Mouse (Mus musculus): ENCODE measurements around the gene Mapk6. TPM values are rescaled to one million over a fixed set of nuclear protein-coding genes. Genes with fewer than 3 reads are reported as not detected.

The Mapk6 gene
- polyA plus RNA-seq, 1 experiment: 117 TPM

GRCm38 (mm10) chr9:75401593-75402504 lies 8.0 kb downstream of the Mapk6 start:
- no peak for DNase-seq (ENCODE audit: low read depth)
- TF ChIP-seq CTCF (IDR thresholded peaks at IDR 0.05; ENCODE audit: borderline replicate concordance, extremely low read depth, insufficient read depth, insufficient read length) (no peak), POLR2A (IDR thresholded peaks at IDR 0.05; ENCODE audit: borderline replicate concordance, extremely low read depth, insufficient read depth, insufficient read length, poor library complexity, severe bottlenecking) (no peak)

- peak; percentile 14 for DNase-seq (ENCODE audit: low read depth)
- TF ChIP-seq CTCF (IDR thresholded peaks at IDR 0.05; ENCODE audit: borderline replicate concordance, extremely low read depth, insufficient read depth, insufficient read length): no peak
Observed at GRCm38 (mm10) chr9:75400639-75401038, 9.2 kb downstream of the Mapk6 start.

- DNase-seq (ENCODE audit: low read depth): no peak
- TF ChIP-seq POLR2A (IDR thresholded peaks at IDR 0.05; ENCODE audit: borderline replicate concordance, extremely low read depth, insufficient read depth, insufficient read length, poor library complexity, severe bottlenecking) (no peak), CTCF (IDR thresholded peaks at IDR 0.05; ENCODE audit: borderline replicate concordance, extremely low read depth, insufficient read depth, insufficient read length) (0 out of 2 replicates have a peak, but pooled peaks have one; percentile 1)
Observed at GRCm38 (mm10) chr9:75399069-75399468, 10.7 kb downstream of the Mapk6 start.

GRCm38 (mm10) chr9:75395971-75396370 lies 13.8 kb downstream of the Mapk6 start:
- no peak for TF ChIP-seq POLR2A (IDR thresholded peaks at IDR 0.05; ENCODE audit: borderline replicate concordance, extremely low read depth, insufficient read depth, insufficient read length, poor library complexity, severe bottlenecking)
- TF ChIP-seq CTCF (IDR thresholded peaks at IDR 0.05; ENCODE audit: borderline replicate concordance, extremely low read depth, insufficient read depth, insufficient read length): no peak
- DNase-seq (ENCODE audit: low read depth): no peak

GRCm38 (mm10) chr9:75393251-75393650 lies 16.6 kb downstream of the Mapk6 start:
- no peak for DNase-seq (ENCODE audit: low read depth)
- no peak for TF ChIP-seq POLR2A (IDR thresholded peaks at IDR 0.05; ENCODE audit: borderline replicate concordance, extremely low read depth, insufficient read depth, insufficient read length, poor library complexity, severe bottlenecking)
- TF ChIP-seq CTCF (IDR thresholded peaks at IDR 0.05; ENCODE audit: borderline replicate concordance, extremely low read depth, insufficient read depth, insufficient read length): no peak

DNA sequence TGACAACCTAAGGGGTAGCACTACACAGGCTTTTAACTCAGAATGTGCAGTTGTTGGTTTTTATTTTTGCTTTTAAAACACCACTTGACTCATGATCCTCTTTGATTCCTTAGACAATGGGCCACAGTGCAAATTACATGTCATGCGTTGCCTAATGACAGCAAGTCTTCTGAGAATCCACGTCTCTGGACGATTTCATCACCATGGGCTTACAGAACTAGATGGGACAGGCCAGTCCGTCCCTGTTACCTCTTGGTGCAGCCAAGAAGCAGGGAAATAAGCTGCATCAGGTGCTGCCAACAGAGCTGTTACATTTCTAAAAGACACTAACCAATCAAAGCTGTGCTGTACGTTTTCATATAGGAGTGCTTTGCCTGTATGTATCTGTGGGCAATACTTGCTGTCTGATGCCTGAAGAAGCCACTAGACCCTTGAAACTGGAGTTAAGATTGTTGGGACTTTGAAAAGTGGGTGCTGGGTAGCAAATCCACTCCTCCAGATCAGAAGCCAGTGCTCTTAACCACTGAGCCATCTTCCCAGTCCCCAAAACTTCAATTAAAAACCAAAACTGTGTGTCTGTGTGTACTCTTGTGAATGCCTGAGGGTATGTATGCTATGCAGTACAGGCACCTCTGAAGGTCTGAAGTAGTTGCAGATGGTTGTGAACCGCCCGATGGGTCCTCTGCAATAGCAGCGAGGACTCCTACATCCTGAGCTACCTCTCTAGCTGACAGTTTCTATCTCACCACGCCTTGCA lies 24.4 kb downstream of the Mapk6 start:
- TF ChIP-seq CTCF (IDR thresholded peaks at IDR 0.05; ENCODE audit: borderline replicate concordance, extremely low read depth, insufficient read depth, insufficient read length) (no peak), POLR2A (IDR thresholded peaks at IDR 0.05; ENCODE audit: borderline replicate concordance, extremely low read depth, insufficient read depth, insufficient read length, poor library complexity, severe bottlenecking) (no peak)
- no peak for DNase-seq (ENCODE audit: low read depth)

GRCm38 (mm10) chr9:75384337-75384962 lies 25.4 kb downstream of the Mapk6 start:
- DNase-seq (ENCODE audit: low read depth): no peak
- TF ChIP-seq POLR2A (IDR thresholded peaks at IDR 0.05; ENCODE audit: borderline replicate concordance, extremely low read depth, insufficient read depth, insufficient read length, poor library complexity, severe bottlenecking) (no peak), CTCF (IDR thresholded peaks at IDR 0.05; ENCODE audit: borderline replicate concordance, extremely low read depth, insufficient read depth, insufficient read length) (no peak)

DNA sequence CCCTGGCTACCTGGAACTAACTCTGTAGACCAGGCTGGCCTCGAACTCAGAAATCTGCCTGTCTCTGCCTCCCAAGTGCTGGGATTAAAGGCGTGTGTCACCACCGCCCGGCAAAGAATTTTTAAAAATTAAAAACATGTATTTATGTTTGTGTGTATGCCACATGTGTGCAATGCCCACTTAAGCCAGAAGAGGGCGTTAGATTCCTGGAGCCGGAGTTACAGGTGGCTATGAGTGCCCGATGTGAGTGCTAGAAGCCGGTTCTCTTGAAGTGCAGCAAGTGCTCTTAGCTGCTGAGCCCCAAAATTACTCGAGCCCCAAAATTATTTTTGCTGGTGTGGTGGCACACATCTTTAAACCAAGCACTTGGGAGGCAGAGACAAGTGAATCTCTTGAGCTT lies 26.0 kb downstream of the Mapk6 start:
- TF ChIP-seq CTCF (IDR thresholded peaks at IDR 0.05; ENCODE audit: borderline replicate concordance, extremely low read depth, insufficient read depth, insufficient read length): peak; percentile 21; the same call in 1 of the 2 replicates
- no peak for TF ChIP-seq POLR2A (IDR thresholded peaks at IDR 0.05; ENCODE audit: borderline replicate concordance, extremely low read depth, insufficient read depth, insufficient read length, poor library complexity, severe bottlenecking)
- no peak for DNase-seq (ENCODE audit: low read depth)

DNA sequence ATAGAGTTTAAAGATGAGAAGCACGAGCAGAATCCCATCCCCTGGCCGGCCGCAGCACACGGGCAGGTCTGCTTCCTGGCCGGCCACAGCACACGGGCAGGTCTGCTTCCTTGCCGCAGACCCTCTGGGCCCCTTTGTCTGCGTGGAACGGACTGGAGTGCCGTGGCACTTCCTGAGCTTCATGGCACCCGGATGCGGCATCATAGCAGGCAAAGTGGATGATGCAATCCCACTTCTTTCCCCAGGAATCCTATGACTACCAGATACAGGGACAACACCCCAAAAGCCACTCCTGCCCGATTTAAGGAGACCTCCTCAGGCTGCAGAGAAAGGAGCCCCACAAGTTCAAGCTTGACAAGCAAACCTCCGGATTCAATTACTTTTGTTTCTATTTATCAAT lies 27.0 kb downstream of the Mapk6 start:
- no peak for DNase-seq (ENCODE audit: low read depth)
- TF ChIP-seq CTCF (IDR thresholded peaks at IDR 0.05; ENCODE audit: borderline replicate concordance, extremely low read depth, insufficient read depth, insufficient read length): no peak
- no peak for TF ChIP-seq POLR2A (IDR thresholded peaks at IDR 0.05; ENCODE audit: borderline replicate concordance, extremely low read depth, insufficient read depth, insufficient read length, poor library complexity, severe bottlenecking)

- DNase-seq (ENCODE audit: low read depth): no peak
- TF ChIP-seq CTCF (IDR thresholded peaks at IDR 0.05; ENCODE audit: borderline replicate concordance, extremely low read depth, insufficient read depth, insufficient read length) (no peak), POLR2A (IDR thresholded peaks at IDR 0.05; ENCODE audit: borderline replicate concordance, extremely low read depth, insufficient read depth, insufficient read length, poor library complexity, severe bottlenecking) (no peak)
Observed at GRCm38 (mm10) chr9:75378774-75379173, 31.0 kb downstream of the Mapk6 start.

- TF ChIP-seq CTCF (IDR thresholded peaks at IDR 0.05; ENCODE audit: borderline replicate concordance, extremely low read depth, insufficient read depth, insufficient read length): no peak
- TF ChIP-seq POLR2A (IDR thresholded peaks at IDR 0.05; ENCODE audit: borderline replicate concordance, extremely low read depth, insufficient read depth, insufficient read length, poor library complexity, severe bottlenecking): no peak
- no peak for DNase-seq (ENCODE audit: low read depth)
Observed at GRCm38 (mm10) chr9:75376428-75376827, 33.4 kb downstream of the Mapk6 start.

Measured in brain, embryonic 14.5 days (tissue).